Mouse (Mus musculus) intestine, postnatal 0 days (tissue): Measurements from ENCODE around the gene Lrrc20. TPM values are rescaled to one million over a fixed set of nuclear protein-coding genes. Genes with fewer than 3 reads are reported as not detected.

ENCODE experiments used
- ATAC-seq: fragments of 200-750 bp; cut with Nextera tagmentation; 2 replicates; pipeline ENCODE4 v1.8.0; 2017; ENCODE audit warnings: mild to moderate bottlenecking, moderate TSS enrichment, moderate library complexity
- H3K27ac ChIP-seq: fragments of 300-500 bp; sonication (generic); 2 replicates; pipeline ENCODE4 v1.5.1; 2014; ENCODE audit warnings: mild to moderate bottlenecking, low read depth, low read length, moderate library complexity
- H3K27me3 ChIP-seq: fragments of 300-500 bp; sonication (generic); replicated peaks from 2 replicates; pipeline ENCODE4 v1.6.1; 2014; ENCODE audit warnings: low read length, mixed read lengths; ENCODE audit not compliant: control insufficient read depth, insufficient read depth
- H3K36me3 ChIP-seq: fragments of 300-500 bp; sonication (generic); 2 replicates; pipeline ENCODE4 v1.6.1; 2014; ENCODE audit warnings: mild to moderate bottlenecking, moderate library complexity; ENCODE audit not compliant: control insufficient read depth, insufficient read depth
- H3K4me1 ChIP-seq: fragments of 300-500 bp; sonication (generic); replicated peaks from 2 replicates; pipeline ENCODE4 v1.6.1; 2014; ENCODE audit warnings: antibody characterized with exemption, low read length, mixed read lengths; ENCODE audit not compliant: control insufficient read depth, insufficient read depth
- H3K4me2 ChIP-seq: fragments of 300-500 bp; sonication (generic); replicated peaks from 2 replicates; pipeline ENCODE4 v1.6.1; 2014; ENCODE audit warnings: low read depth, mild to moderate bottlenecking, moderate library complexity
- H3K4me3 ChIP-seq: fragments of 300-500 bp; sonication (generic); 2 replicates; pipeline ENCODE4 v1.5.1; 2014; ENCODE audit warnings: low read depth, low read length
- H3K9ac ChIP-seq: fragments of 300-500 bp; sonication (generic); 2 replicates; pipeline ENCODE4 v1.6.1; 2014; ENCODE audit warnings: mild to moderate bottlenecking, low read depth, low read length
- H3K9me3 ChIP-seq: fragments of 300-500 bp; sonication (generic); 2 replicates; pipeline ENCODE4 v1.6.1; 2016; ENCODE audit warnings: mixed run types; ENCODE audit not compliant: control insufficient read depth
- CTCF ChIP-seq: sonication (generic); IDR thresholded peaks from 2 replicates; pipeline ENCODE4 v1.5.1; 2016; ENCODE audit warnings: low read depth, mild to moderate bottlenecking, control low read depth, antibody characterized with exemption, moderate library complexity
- WGBS: fragments of 180-500 bp; shearing (Covaris S2); extraction: QIAGEN DNeasy Blood & Tissue Kit; methylation state at CpG from one replicate; pipeline ENCODE4 v1.1.7; 2014; 5-methylcytosine and 5-hydroxymethylcytosine counted together
- polyA plus RNA-seq: library from polyadenylated mRNA; unstranded; fragments of >200 nt; fragmentation: Nextera tagmentation; extraction: Ambion mirVana; gene quantifications from 2 replicates; pipeline ENCODE4 v1.2.1, GENCODE M21; 2015

Gene Lrrc20
- polyA plus RNA-seq, 1 experiment from 2014 or later = 3.3 TPM

DNA sequence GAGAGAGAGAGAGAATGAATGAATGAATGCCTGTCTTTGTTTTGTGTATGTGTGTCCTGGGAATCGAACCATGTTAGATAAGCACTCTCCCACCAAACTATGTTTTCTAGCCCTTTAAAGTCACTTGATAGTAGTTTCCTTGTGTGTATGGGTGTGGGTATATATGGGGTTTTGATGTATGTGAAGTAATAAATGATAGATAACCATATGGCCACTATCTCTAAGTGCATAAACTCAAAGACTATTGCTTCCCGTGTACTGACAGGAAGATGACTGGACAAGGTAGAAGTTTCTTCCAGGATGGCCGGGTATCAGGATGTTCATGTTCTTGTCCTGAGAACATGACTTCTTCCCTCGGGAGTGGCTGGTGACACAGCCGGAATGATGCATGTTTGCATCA is 41.3 kb downstream of the Lrrc20 start:
- H3K4me3 ChIP-seq = no peak overlapping the region
- no peaks in the 10 kb centered on the region for H3K36me3 ChIP-seq
- H3K9me3 ChIP-seq = no peaks in the 10 kb centered on the region
- no peak for TF ChIP-seq CTCF
- H3K9ac ChIP-seq = no peak overlapping the region
- no peak for ATAC-seq
- WGBS = 53% methylated on average over 5 of the region's 5 CpGs
- no peaks in the 10 kb centered on the region for H3K4me1 ChIP-seq
- H3K27me3 ChIP-seq = no peaks in the 10 kb centered on the region
- no peak overlapping the region for H3K4me2 ChIP-seq
- H3K27ac ChIP-seq = no peak overlapping the region

DNA sequence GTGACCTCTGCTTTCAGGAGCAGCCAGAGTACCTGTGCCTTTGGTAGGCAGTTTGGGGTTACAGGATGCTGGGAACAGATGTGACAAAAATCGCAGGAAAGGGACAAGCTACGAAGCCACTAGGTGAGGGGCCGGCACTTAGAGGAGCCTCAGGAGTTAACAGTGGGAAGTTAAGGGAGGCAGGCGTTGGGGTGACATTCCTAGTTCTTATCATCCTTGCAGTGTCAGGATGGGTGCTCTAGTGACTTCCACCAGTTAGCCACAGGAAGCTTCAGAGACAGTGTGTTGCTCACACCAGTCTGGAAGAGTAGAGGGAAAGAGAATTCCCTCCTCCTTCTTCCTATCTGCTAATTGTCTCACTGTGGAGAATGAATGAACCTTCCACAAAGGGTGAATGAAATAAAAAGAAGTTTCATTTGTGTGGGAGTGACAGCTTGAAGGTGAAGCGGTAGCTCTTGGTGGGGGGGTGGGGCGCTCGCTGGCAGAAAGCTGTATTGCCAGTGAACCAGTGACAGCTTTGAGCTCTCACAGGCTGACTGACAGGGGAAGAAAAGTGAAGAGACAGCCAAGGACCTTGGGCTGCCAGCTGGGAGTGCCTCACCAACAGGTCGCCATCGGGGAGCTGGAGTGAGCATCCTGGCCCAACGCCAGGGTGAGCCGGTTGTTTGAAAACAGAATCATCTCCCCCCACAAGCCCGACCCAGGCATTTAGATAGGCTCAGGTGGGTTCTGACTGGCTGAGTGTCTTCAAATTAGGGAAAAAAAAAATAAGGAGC is 41.9 kb downstream of the Lrrc20 start:
- WGBS = 50% methylated on average over 12 of the region's 12 CpGs
- no peak overlapping the region for H3K4me3 ChIP-seq
- no peak for ATAC-seq

DNA sequence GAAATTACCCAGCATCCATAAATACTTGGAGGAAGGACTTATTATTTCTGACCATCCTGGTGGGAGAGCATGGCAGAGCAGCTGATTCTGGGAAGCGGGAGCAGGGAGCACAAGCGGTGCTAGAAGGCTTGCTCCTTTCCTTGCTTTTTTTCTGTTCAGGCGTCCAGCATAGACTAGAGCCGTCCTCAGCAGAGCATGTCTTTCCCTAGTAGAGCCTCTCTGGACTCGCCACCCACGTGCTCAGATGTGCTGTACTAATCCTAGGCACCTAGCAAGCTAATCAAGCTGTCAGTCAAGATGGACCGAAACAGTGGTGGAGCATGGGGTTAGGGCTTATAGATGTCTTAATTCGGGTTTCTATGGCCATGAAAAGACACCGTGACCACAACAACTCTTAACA is 42.7 kb downstream of the Lrrc20 start:
- no peaks in the 10 kb centered on the region for H3K27me3 ChIP-seq
- no peaks in the 10 kb centered on the region for H3K4me1 ChIP-seq
- ATAC-seq = no peak
- no peak overlapping the region for H3K27ac ChIP-seq
- H3K4me3 ChIP-seq = no peak overlapping the region
- H3K9me3 ChIP-seq = no peaks in the 10 kb centered on the region
- H3K4me2 ChIP-seq = no peak overlapping the region
- no peak overlapping the region for H3K9ac ChIP-seq
- WGBS = 95% methylated on average over 9 of the region's 9 CpGs
- no peak for TF ChIP-seq CTCF
- H3K36me3 ChIP-seq = no peaks in the 10 kb centered on the region

More for the DNA sequence above, 41.9 kb downstream of the Lrrc20 start:
- H3K4me1 ChIP-seq = no peaks in the 10 kb centered on the region
- no peak overlapping the region for H3K27ac ChIP-seq
- no peak for TF ChIP-seq CTCF
- H3K9ac ChIP-seq = no peak overlapping the region
- H3K36me3 ChIP-seq = no peaks in the 10 kb centered on the region
- H3K27me3 ChIP-seq = no peaks in the 10 kb centered on the region
- H3K9me3 ChIP-seq = no peaks in the 10 kb centered on the region
- H3K4me2 ChIP-seq = no peak overlapping the region

DNA sequence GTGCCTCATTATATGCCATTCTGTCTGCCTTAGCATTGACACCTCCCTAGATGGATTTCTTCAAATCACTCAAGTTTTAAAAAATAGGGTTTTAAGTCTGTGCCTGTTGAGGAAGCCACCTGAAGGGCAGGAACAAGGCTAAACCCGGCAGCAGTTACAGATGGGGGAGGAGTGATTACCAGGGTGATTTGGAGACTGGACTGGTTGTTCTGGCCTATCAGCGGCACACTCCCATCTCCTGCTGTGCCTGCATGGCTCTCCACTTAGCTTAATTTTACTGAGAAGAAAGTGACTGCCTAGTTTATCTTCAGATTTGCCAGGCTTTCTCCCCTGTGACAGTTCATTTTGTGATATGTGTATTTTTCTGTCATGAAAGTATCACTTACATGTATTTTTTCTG is 43.9 kb downstream of the Lrrc20 start:
- no peak for ATAC-seq

DNA sequence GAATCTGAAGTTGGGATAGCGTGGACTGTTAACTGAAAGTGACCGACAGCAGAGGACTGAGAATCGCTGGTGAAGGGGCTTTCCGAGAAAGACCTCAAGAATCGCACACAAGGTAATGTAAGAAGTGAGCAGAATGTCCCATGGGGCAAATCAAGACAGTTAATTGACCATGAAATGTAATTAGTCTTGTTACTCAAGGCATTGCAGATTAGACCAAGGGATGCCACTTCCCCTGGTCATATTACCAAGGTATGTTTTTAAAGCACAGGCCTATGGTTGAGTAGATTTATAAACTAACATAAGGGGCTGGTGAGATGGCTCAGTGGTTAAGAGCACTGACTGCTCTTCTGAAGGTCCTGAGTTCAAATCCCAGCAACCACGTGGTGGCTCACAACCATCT is 45.1 kb downstream of the Lrrc20 start:
- Histone ChIP-seq H3K9me3 (no peaks in the 10 kb centered on the region), H3K4me2 (no peak overlapping the region), H3K9ac (no peak overlapping the region), H3K27ac (no peak overlapping the region), H3K4me3 (no peak overlapping the region), H3K36me3 (no peaks in the 10 kb centered on the region), H3K27me3 (no peaks in the 10 kb centered on the region), H3K4me1 (no peaks in the 10 kb centered on the region)
- 93% methylated on average over 6 of the region's 6 CpGs for WGBS
- no peak for TF ChIP-seq CTCF
- ATAC-seq = no peak

More for the DNA sequence above, 43.9 kb downstream of the Lrrc20 start:
- Histone ChIP-seq H3K4me2 (no peak overlapping the region), H3K27ac (no peak overlapping the region), H3K4me1 (no peaks in the 10 kb centered on the region), H3K4me3 (no peak overlapping the region), H3K9ac (no peak overlapping the region), H3K27me3 (no peaks in the 10 kb centered on the region), H3K36me3 (no peaks in the 10 kb centered on the region), H3K9me3 (no peaks in the 10 kb centered on the region)
- no peak for TF ChIP-seq CTCF
- WGBS = 58% methylated on average over 2 of the region's 2 CpGs

DNA sequence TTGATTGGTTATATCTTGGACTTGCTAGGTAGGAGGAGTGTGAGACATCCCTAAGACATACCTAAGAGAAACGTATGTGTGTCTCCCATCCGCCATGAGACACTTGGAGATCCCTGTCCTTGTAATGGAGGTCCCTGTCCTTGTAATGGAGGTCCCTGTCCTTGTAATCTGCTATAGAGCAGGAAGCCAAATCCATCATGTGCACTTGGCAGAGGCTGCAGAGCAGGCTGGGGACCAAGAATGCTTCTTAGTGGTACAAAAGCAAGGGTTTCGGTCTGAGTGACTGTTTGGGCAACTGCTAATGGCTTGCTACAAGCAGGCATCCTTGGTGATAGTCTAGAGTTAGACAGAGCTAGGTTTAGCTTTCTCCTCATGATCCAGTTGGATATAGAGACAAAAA is 55.3 kb downstream of the Lrrc20 start:
- Histone ChIP-seq H3K4me3 (no peak overlapping the region), H3K9me3 (no peaks in the 10 kb centered on the region), H3K27ac (no peak overlapping the region), H3K36me3 (peaks cover 5% of the 10 kb centered on the region; the same call in 1 of the 2 replicates), H3K4me1 (0 out of 2 replicates have a peak, but pooled peaks cover 3% of the 10 kb centered on the region), H3K4me2 (no peak overlapping the region), H3K9ac (no peak overlapping the region), H3K27me3 (no peaks in the 10 kb centered on the region)
- 84% methylated on average over 3 of the region's 3 CpGs for WGBS
- no peak for ATAC-seq
- TF ChIP-seq CTCF = no peak
